Mouse (Mus musculus): ENCODE measurements around the gene Hif3a. TPM values are rescaled to one million over a fixed set of nuclear protein-coding genes. Genes with fewer than 3 reads are reported as not detected.

The Hif3a gene
- total and polyA plus RNA-seq, 2 experiments from 2014 or later: 3.4 to 22.1 TPM

- DNase-seq (ENCODE audit: low spot score) (no peak), ATAC-seq (no peak)
- H3K27me3 ChIP-seq (ENCODE audit: insufficient read depth, low read length): no peaks in the 10 kb centered on the region
- 0 out of 2 replicates have a peak overlapping the region, but pooled peaks have one; percentile 28 for H3K9ac ChIP-seq (replicated peaks; ENCODE audit: low read length)
- H3K4me3 ChIP-seq (ENCODE audit: low read length): no peak overlapping the region
- peak overlapping the region; percentile 32; the same call in 1 of the 2 replicates for H3K27ac ChIP-seq
- WGBS: 71% methylated on average over 10 of the region's 10 CpGs
- peaks cover 20% of the 10 kb centered on the region for H3K4me1 ChIP-seq (ENCODE audit: insufficient read depth, low read length)
- H3K36me3 ChIP-seq (ENCODE audit: insufficient read depth, low read length): peaks cover 31% of the 10 kb centered on the region
- H3K9me3 ChIP-seq (ENCODE audit: low read length): no peaks in the 10 kb centered on the region
- H3K4me2 ChIP-seq (ENCODE audit: low read depth, low read length): no peak overlapping the region
- no peak for TF ChIP-seq CTCF (IDR thresholded peaks at IDR 0.05; ENCODE audit: low read depth)
These were observed 37.3 kb downstream of the Hif3a start for GRCm38 (mm10) chr7:17024814-17025504.

- no peak overlapping the region for H3K4me2 ChIP-seq (ENCODE audit: low read depth, low read length)
- TF ChIP-seq CTCF (IDR thresholded peaks at IDR 0.05; ENCODE audit: low read depth): no peak
- no peaks in the 10 kb centered on the region for H3K9me3 ChIP-seq (ENCODE audit: low read length)
- DNase-seq (ENCODE audit: low spot score) (no peak), ATAC-seq (no peak)
- H3K27me3 ChIP-seq (ENCODE audit: insufficient read depth, low read length): no peaks in the 10 kb centered on the region
- H3K36me3 ChIP-seq (ENCODE audit: insufficient read depth, low read length): peaks cover 37% of the 10 kb centered on the region
- H3K4me3 ChIP-seq (ENCODE audit: low read length): no peak overlapping the region
- H3K27ac ChIP-seq: 0 out of 2 replicates have a peak overlapping the region, but pooled peaks have one; percentile 32
- peaks cover 20% of the 10 kb centered on the region for H3K4me1 ChIP-seq (ENCODE audit: insufficient read depth, low read length)
- H3K9ac ChIP-seq (replicated peaks; ENCODE audit: low read length): no peak overlapping the region
- 85% methylated on average over 6 of the region's 6 CpGs for WGBS
These were observed 38.1 kb downstream of the Hif3a start for GRCm38 (mm10) chr7:17024141-17024540.

- H3K4me3 ChIP-seq (ENCODE audit: low read length): no peak overlapping the region
- 79% methylated on average over 4 of the region's 4 CpGs for WGBS
- 0 out of 2 replicates have a peak overlapping the region, but pooled peaks have one; percentile 32 for H3K27ac ChIP-seq
- no peak for ATAC-seq
- no peak for TF ChIP-seq CTCF (IDR thresholded peaks at IDR 0.05; ENCODE audit: low read depth)
- H3K9me3 ChIP-seq (ENCODE audit: low read length): no peaks in the 10 kb centered on the region
- no peaks in the 10 kb centered on the region for H3K27me3 ChIP-seq (ENCODE audit: insufficient read depth, low read length)
- peaks cover 37% of the 10 kb centered on the region for H3K36me3 ChIP-seq (ENCODE audit: insufficient read depth, low read length)
- H3K4me2 ChIP-seq (ENCODE audit: low read depth, low read length): no peak overlapping the region
- H3K9ac ChIP-seq (replicated peaks; ENCODE audit: low read length): no peak overlapping the region
- no peak for DNase-seq (ENCODE audit: low spot score)
- H3K4me1 ChIP-seq (ENCODE audit: insufficient read depth, low read length): peaks cover 20% of the 10 kb centered on the region
These were observed 38.5 kb downstream of the Hif3a start for GRCm38 (mm10) chr7:17023701-17024100.

GRCm38 (mm10) chr7:17022176-17022575 is 40.1 kb downstream of the Hif3a start:
- no peak overlapping the region for H3K9ac ChIP-seq (replicated peaks; ENCODE audit: low read length)
- H3K4me1 ChIP-seq (ENCODE audit: insufficient read depth, low read length): peaks cover 25% of the 10 kb centered on the region
- WGBS: 96% methylated on average over 15 of the region's 15 CpGs
- ATAC-seq: no peak
- H3K27me3 ChIP-seq (ENCODE audit: insufficient read depth, low read length): no peaks in the 10 kb centered on the region
- H3K9me3 ChIP-seq (ENCODE audit: low read length): no peaks in the 10 kb centered on the region
- H3K4me3 ChIP-seq (ENCODE audit: low read length): no peak overlapping the region
- H3K4me2 ChIP-seq (ENCODE audit: low read depth, low read length): no peak overlapping the region
- no peak for DNase-seq (ENCODE audit: low spot score)
- no peak for TF ChIP-seq CTCF (IDR thresholded peaks at IDR 0.05; ENCODE audit: low read depth)
- no peak overlapping the region for H3K27ac ChIP-seq
- H3K36me3 ChIP-seq (ENCODE audit: insufficient read depth, low read length): peaks cover 37% of the 10 kb centered on the region

GRCm38 (mm10) chr7:17019426-17020166 is 42.6 kb downstream of the Hif3a start:
- 84% methylated on average over 7 of the region's 7 CpGs for WGBS
- DNase-seq (ENCODE audit: low spot score): no peak
- H3K27me3 ChIP-seq (ENCODE audit: insufficient read depth, low read length): no peaks in the 10 kb centered on the region
- no peak overlapping the region for H3K9ac ChIP-seq (replicated peaks; ENCODE audit: low read length)
- H3K9me3 ChIP-seq (ENCODE audit: low read length): no peaks in the 10 kb centered on the region
- peaks cover 46% of the 10 kb centered on the region for H3K36me3 ChIP-seq (ENCODE audit: insufficient read depth, low read length)
- no peak overlapping the region for H3K4me3 ChIP-seq (ENCODE audit: low read length)
- no peak overlapping the region for H3K4me2 ChIP-seq (ENCODE audit: low read depth, low read length)
- no peak overlapping the region for H3K27ac ChIP-seq
- H3K4me1 ChIP-seq (ENCODE audit: insufficient read depth, low read length): peaks cover 13% of the 10 kb centered on the region; the same call in 1 of the 2 replicates
- no peak for ATAC-seq
- TF ChIP-seq CTCF (IDR thresholded peaks at IDR 0.05; ENCODE audit: low read depth): no peak

- H3K27me3 ChIP-seq (ENCODE audit: insufficient read depth, low read length): no peaks in the 10 kb centered on the region
- H3K9ac ChIP-seq (replicated peaks; ENCODE audit: low read length): 0 out of 2 replicates have a peak overlapping the region, but pooled peaks have one; percentile 5
- no peak overlapping the region for H3K4me3 ChIP-seq (ENCODE audit: low read length)
- H3K36me3 ChIP-seq (ENCODE audit: insufficient read depth, low read length): peaks cover 53% of the 10 kb centered on the region
- H3K4me2 ChIP-seq (ENCODE audit: low read depth, low read length): no peak overlapping the region
- 79% methylated on average over 2 of the region's 2 CpGs for WGBS
- DNase-seq (ENCODE audit: low spot score): no peak
- no peak for ATAC-seq
- 0 out of 2 replicates have a peak overlapping the region, but pooled peaks have one; percentile 66 for H3K27ac ChIP-seq
- no peaks in the 10 kb centered on the region for H3K9me3 ChIP-seq (ENCODE audit: low read length)
- no peak for TF ChIP-seq CTCF (IDR thresholded peaks at IDR 0.05; ENCODE audit: low read depth)
- peaks cover 13% of the 10 kb centered on the region; the same call in 1 of the 2 replicates for H3K4me1 ChIP-seq (ENCODE audit: insufficient read depth, low read length)
These were observed 44.3 kb downstream of the Hif3a start for GRCm38 (mm10) chr7:17017921-17018320.

Measured in hindbrain, postnatal 0 days (tissue).